Mouse (Mus musculus) embryonic fibroblast, embryonic 13.5 days (primary cell): ENCODE measurements at regions not wholly inside any gene's neighbourhood (a gene's known extent, or its start where the extent isn't known, plus 50 kb on each side); places are given as distances from the start of the nearest gene placed in this dataset.

ENCODE experiments used
- CTCF ChIP-seq: IDR thresholded peaks from 2 replicates; pipeline ENCODE4 v1.5.1; 2011; ENCODE audit warnings: mild to moderate bottlenecking, control low read depth, low read length, moderate library complexity, borderline replicate concordance; ENCODE audit not compliant: insufficient read depth
- POLR2A ChIP-seq: IDR thresholded peaks from 2 replicates; pipeline ENCODE4 v1.6.1; 2011; ENCODE audit warnings: low read depth, mild to moderate bottlenecking, control low read depth, low read length, moderate library complexity

DNA sequence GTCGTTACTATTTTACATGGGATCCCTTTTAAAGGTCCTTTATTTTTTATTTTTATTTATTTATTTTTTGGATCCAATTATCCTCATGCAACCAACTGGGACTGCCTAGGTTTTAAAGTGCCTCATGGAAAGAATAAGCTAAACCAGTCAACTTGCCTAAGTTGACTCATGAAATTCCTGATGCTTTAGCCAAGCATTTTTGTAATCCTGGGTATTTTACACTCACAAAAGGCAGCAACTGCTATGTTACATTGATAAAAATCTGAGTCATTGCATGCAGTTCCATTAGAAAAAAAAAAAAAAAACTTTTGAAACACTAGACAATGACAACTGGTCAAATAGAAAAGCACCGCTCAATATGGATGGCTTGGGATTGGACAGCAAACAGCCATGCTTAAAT is 52.7 kb upstream of the Rap2b start:
- TF ChIP-seq CTCF: no peak
- no peak for TF ChIP-seq POLR2A
